Mouse (Mus musculus): Measurements from ENCODE around the gene Rnf213. TPM values are rescaled to one million over a fixed set of nuclear protein-coding genes. Genes with fewer than 3 reads are reported as not detected.

Rnf213 gene
- polyA plus RNA-seq, 1 experiment, result 16.7 TPM

DNA sequence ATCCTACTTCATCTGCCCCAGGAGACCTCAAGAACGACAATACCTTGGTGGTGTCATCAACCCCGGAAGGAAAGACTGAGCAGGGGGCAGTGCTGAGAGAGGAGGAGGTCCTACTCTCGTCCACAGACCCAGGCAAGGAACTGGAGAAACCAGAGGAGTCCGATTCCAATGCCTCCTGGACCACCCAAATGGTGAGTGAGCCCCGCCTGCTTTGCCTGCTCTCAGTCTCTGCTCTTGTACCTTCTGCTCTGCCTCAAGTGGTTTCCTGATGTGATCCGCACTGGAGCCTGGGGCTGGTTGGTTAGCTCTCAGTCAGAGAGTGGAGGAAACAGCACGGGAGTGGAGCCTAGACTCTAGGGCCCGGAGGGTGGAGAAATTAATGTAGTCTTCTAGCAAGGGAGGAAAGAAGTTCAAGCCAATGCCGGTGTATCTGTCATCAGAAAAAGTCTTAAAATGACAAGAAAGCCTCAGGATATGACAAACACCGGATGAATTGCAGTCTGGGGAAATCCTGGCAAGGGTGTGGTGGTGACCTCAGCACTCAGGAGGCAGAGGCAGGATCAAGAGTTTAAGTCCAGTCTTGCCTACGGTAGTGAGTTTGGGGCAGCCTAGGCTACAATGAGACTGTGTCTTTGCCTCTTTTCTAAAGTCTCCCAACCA, 9.7 kb downstream of the Rnf213 start:
- Histone ChIP-seq H3K27me3 (ENCODE audit: control insufficient read depth, insufficient read depth, insufficient read length) (no peaks in the 10 kb centered on the region), H3K4me3 (no peak overlapping the region), H3ac (ENCODE audit: control insufficient read depth, insufficient read length) (no peak overlapping the region), H3K4me2 (ENCODE audit: low read depth) (peak overlapping the region; percentile 59), H3K36me3 (ENCODE audit: control insufficient read depth, insufficient read depth) (peaks cover 39% of the 10 kb centered on the region), H3K79me2 (ENCODE audit: control insufficient read depth, insufficient read depth) (no peaks in the 10 kb centered on the region)
- no peak for TF ChIP-seq CEBPB (IDR thresholded peaks at IDR 0.05; ENCODE audit: insufficient read depth, poor library complexity, severe bottlenecking)
- no peak for TF ChIP-seq REST (IDR thresholded peaks at IDR 0.05; ENCODE audit: insufficient read depth, insufficient read length)
- TF ChIP-seq POLR2AphosphoS2 (IDR thresholded peaks at IDR 0.05; ENCODE audit: insufficient read length, low read depth), result no peak
- no peak for TF ChIP-seq MYOG (IDR thresholded peaks at IDR 0.05; ENCODE audit: control insufficient read depth in 1 of 3, insufficient read depth in 1 of 3, insufficient read length in 2 of 3, low read depth in 2 of 3)
- TF ChIP-seq MYOD1 (IDR thresholded peaks at IDR 0.05; ENCODE audit: control insufficient read depth in 1 of 3, insufficient read length in 2 of 3, low read depth in 2 of 3), result no peak
- TF ChIP-seq POLR2A (IDR thresholded peaks at IDR 0.05; ENCODE audit: insufficient read length, low read depth), result no peak
- no peak for TF ChIP-seq E2F4 (IDR thresholded peaks at IDR 0.05; ENCODE audit: insufficient read depth)
- no peak for TF ChIP-seq USF1 (IDR thresholded peaks at IDR 0.05; ENCODE audit: low read depth)
- no peak for TF ChIP-seq TCF12 (IDR thresholded peaks at IDR 0.05; ENCODE audit: insufficient read depth, poor library complexity, severe bottlenecking)
- no peak for TF ChIP-seq MAX (IDR thresholded peaks at IDR 0.05; ENCODE audit: low read depth)
- TF ChIP-seq SRF (IDR thresholded peaks at IDR 0.05; ENCODE audit: control insufficient read depth, insufficient read length, low read depth), result no peak
- TF ChIP-seq TCF3 (IDR thresholded peaks at IDR 0.05; ENCODE audit: insufficient read length, low read depth), result no peak

DNA sequence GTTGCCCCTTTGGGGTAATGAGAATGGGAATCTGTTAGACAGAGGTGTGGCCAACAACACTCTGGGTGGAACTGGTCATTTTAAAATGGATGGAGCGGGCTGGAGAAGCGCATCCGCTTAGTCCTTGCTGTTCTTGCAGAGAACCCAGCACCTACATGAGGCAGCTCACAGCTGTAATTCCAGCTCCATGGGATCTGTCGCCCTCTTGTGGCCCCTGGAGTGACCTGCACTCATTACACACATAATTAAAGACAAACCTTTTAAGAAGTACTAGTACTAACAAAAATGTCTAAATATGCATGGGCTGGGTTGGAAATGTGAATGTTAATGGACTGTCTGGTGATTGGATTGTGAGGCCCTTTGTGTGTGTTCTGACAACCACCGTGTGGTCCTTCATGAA, 11.7 kb downstream of the Rnf213 start:
- no peak overlapping the region for H3K4me3 ChIP-seq
- no peak overlapping the region for H3K4me2 ChIP-seq (ENCODE audit: low read depth)
- H3K27me3 ChIP-seq (ENCODE audit: control insufficient read depth, insufficient read depth, insufficient read length), result no peaks in the 10 kb centered on the region
- H3K79me2 ChIP-seq (ENCODE audit: control insufficient read depth, insufficient read depth), result no peaks in the 10 kb centered on the region
- H3ac ChIP-seq (ENCODE audit: control insufficient read depth, insufficient read length), result no peak overlapping the region
- TF ChIP-seq USF1 (IDR thresholded peaks at IDR 0.05; ENCODE audit: low read depth) (no peak), SRF (IDR thresholded peaks at IDR 0.05; ENCODE audit: control insufficient read depth, insufficient read length, low read depth) (no peak), MYOD1 (IDR thresholded peaks at IDR 0.05; ENCODE audit: control insufficient read depth in 1 of 3, insufficient read length in 2 of 3, low read depth in 2 of 3) (no peak), CEBPB (IDR thresholded peaks at IDR 0.05; ENCODE audit: insufficient read depth, poor library complexity, severe bottlenecking) (no peak)
- peaks cover 40% of the 10 kb centered on the region for H3K36me3 ChIP-seq (ENCODE audit: control insufficient read depth, insufficient read depth)

DNA sequence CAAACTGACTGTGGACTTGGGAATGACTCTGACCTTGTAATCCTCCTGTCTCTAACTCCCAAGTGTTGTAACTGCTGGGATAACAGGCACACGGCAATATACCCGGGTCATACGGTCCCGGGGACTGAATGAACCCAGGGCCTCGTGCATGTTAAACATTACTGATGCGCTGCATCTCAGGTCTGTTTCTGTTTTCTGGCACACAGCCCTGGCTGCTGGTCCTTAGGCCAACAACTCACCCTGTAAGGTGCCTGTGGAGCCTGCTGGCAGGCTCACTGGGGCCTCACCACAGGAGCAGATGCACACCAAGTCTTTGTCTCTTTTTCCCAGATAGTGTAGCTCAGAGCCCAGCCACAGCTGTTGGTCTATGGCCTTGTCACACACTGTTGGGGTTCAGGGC, 14.5 kb downstream of the Rnf213 start:
- TF ChIP-seq REST (IDR thresholded peaks at IDR 0.05; ENCODE audit: insufficient read depth, insufficient read length) (no peak), TCF12 (IDR thresholded peaks at IDR 0.05; ENCODE audit: insufficient read depth, poor library complexity, severe bottlenecking) (no peak), POLR2A (IDR thresholded peaks at IDR 0.05; ENCODE audit: insufficient read length, low read depth) (no peak), MYOD1 (IDR thresholded peaks at IDR 0.05; ENCODE audit: control insufficient read depth in 1 of 3, insufficient read length in 2 of 3, low read depth in 2 of 3) (no peak), E2F4 (IDR thresholded peaks at IDR 0.05; ENCODE audit: insufficient read depth) (no peak), CEBPB (IDR thresholded peaks at IDR 0.05; ENCODE audit: insufficient read depth, poor library complexity, severe bottlenecking) (no peak), MYOG (IDR thresholded peaks at IDR 0.05; ENCODE audit: control insufficient read depth in 1 of 3, insufficient read depth in 1 of 3, insufficient read length in 2 of 3, low read depth in 2 of 3) (no peak), USF1 (IDR thresholded peaks at IDR 0.05; ENCODE audit: low read depth) (no peak), TCF3 (IDR thresholded peaks at IDR 0.05; ENCODE audit: insufficient read length, low read depth) (no peak), MAX (IDR thresholded peaks at IDR 0.05; ENCODE audit: low read depth) (no peak)
- no peaks in the 10 kb centered on the region for H3K27me3 ChIP-seq (ENCODE audit: control insufficient read depth, insufficient read depth, insufficient read length)
- H3ac ChIP-seq (ENCODE audit: control insufficient read depth, insufficient read length), result no peak overlapping the region
- no peak overlapping the region for H3K4me2 ChIP-seq (ENCODE audit: low read depth)
- peaks cover 33% of the 10 kb centered on the region for H3K36me3 ChIP-seq (ENCODE audit: control insufficient read depth, insufficient read depth)
- no peak overlapping the region for H3K4me3 ChIP-seq
- no peaks in the 10 kb centered on the region for H3K79me2 ChIP-seq (ENCODE audit: control insufficient read depth, insufficient read depth)

DNA sequence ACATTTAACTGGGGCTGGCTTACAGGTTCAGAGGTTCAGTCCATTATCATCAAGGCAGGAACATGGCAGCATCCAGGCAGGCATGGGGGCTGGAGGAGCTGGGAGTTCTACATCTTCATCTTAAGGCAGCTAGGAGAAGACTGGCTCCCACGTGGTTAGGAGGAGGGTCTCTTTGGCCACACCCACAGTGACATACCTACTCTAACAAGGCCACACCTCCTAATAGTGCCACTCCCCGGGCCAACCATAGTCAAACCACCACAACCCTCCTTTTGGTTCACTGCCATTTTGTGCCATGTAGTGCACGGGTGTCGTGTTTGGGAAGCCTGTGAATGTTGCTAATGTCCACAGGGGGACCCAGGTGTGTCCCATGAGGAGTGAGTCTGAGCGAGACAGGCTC, 15.1 kb downstream of the Rnf213 start:
- peaks cover 33% of the 10 kb centered on the region for H3K36me3 ChIP-seq (ENCODE audit: control insufficient read depth, insufficient read depth)
- no peak overlapping the region for H3K4me3 ChIP-seq
- no peak overlapping the region for H3K4me2 ChIP-seq (ENCODE audit: low read depth)
- no peak overlapping the region for H3ac ChIP-seq (ENCODE audit: control insufficient read depth, insufficient read length)
- H3K27me3 ChIP-seq (ENCODE audit: control insufficient read depth, insufficient read depth, insufficient read length), result no peaks in the 10 kb centered on the region
- TF ChIP-seq E2F4 (IDR thresholded peaks at IDR 0.05; ENCODE audit: insufficient read depth) (no peak), MYOG (IDR thresholded peaks at IDR 0.05; ENCODE audit: control insufficient read depth in 1 of 3, insufficient read depth in 1 of 3, insufficient read length in 2 of 3, low read depth in 2 of 3) (no peak), POLR2A (IDR thresholded peaks at IDR 0.05; ENCODE audit: insufficient read length, low read depth) (no peak)
- no peaks in the 10 kb centered on the region for H3K79me2 ChIP-seq (ENCODE audit: control insufficient read depth, insufficient read depth)

DNA sequence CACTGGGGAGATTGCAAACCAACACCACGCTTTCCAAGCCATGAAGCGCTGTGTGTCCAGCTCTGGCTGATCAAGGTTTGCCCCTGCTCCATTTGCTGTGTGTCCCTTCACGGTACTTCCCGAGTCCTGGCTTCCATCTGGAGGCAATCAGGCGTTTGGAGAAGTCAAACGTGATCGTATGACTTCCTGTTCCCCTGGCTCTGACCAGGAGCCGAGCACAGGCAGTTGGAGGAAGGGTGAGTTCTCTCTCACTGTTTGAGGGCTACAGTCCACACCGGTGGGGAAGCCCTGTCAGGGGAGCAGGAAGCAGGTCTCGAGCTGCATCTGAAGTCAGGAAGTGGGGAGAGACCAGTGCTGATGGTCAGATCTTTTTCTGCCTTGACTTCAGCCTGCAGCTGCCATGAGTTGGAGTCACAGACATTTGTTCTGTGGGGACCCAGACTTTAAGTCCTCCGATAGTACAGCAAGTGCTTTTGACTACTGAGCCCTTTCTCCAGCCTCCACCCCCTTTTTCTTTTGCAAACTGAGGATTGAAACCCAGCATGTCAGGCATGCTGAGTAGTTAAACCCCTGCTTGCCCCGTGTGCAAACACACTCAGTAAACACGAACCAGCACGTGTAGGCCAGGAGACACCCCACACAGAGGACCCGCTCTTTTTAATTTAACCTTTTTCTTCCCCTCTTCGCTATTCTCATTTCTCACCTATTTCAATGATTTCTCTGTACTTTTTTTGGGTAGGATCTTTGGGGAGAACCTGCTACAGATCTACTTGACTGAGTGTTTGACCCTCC, 26.6 kb downstream of the Rnf213 start:
- no peak overlapping the region for H3K4me3 ChIP-seq
- H3K27me3 ChIP-seq (ENCODE audit: control insufficient read depth, insufficient read depth, insufficient read length), result no peaks in the 10 kb centered on the region
- H3K4me2 ChIP-seq (ENCODE audit: low read depth), result no peak overlapping the region
- H3K36me3 ChIP-seq (ENCODE audit: control insufficient read depth, insufficient read depth), result peaks cover 36% of the 10 kb centered on the region
- H3K79me2 ChIP-seq (ENCODE audit: control insufficient read depth, insufficient read depth), result no peaks in the 10 kb centered on the region
- TF ChIP-seq E2F4 (IDR thresholded peaks at IDR 0.05; ENCODE audit: insufficient read depth) (no peak), MYOD1 (IDR thresholded peaks at IDR 0.05; ENCODE audit: control insufficient read depth in 1 of 3, insufficient read length in 2 of 3, low read depth in 2 of 3) (no peak), POLR2AphosphoS2 (IDR thresholded peaks at IDR 0.05; ENCODE audit: insufficient read length, low read depth) (no peak), REST (IDR thresholded peaks at IDR 0.05; ENCODE audit: insufficient read depth, insufficient read length) (no peak), POLR2A (IDR thresholded peaks at IDR 0.05; ENCODE audit: insufficient read length, low read depth) (no peak), TCF3 (IDR thresholded peaks at IDR 0.05; ENCODE audit: insufficient read length, low read depth) (no peak), USF1 (IDR thresholded peaks at IDR 0.05; ENCODE audit: low read depth) (no peak), SRF (IDR thresholded peaks at IDR 0.05; ENCODE audit: control insufficient read depth, insufficient read length, low read depth) (no peak), CEBPB (IDR thresholded peaks at IDR 0.05; ENCODE audit: insufficient read depth, poor library complexity, severe bottlenecking) (no peak)
- H3ac ChIP-seq (ENCODE audit: control insufficient read depth, insufficient read length), result no peak overlapping the region
